9 mouse cellular contexts compared by ENCODE assay signal in the genomic region with DNA sequence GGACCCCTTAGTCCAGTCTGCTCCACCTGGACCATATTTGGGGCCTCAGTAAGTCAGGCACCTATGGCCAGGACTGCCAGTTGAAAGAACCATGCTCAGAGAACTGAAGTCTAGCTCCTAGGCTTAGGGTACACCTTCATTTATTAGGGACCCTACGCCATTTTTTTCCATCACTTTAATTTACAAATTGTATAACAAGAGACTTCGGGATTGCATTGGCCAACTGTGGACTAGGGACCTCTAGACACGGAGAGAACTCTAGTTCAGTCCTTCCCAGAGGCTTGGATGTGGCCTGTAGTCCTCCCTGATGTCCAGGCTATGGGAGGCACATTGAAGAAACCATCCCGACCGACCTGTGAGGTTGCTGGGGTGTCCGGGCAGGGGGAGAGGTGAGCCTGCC. TPM values are rescaled to one million over a fixed set of nuclear protein-coding genes. Genes with fewer than 3 reads are reported as not detected.
DNase-seq lines count a peak whose midpoint lies in the region; ATAC-seq and TF ChIP-seq lines count a peak whose summit lies in the region.
"Had no signal": no experiment of that assay in that cellular context is flagged by ENCODE, and none has a peak within 500 bp of the region (broad histone marks: within the 10 kb centered on the region; RNA-seq: fewer than 3 reads in every experiment).

A gene (minus strand): TSS at position 101 of the 400 bp plus-strand sequence.

- H3K4me2 ChIP-seq in neural tube, embryonic 11.5 days (ENCODE audit: low read depth): peak within 1 kb of the TSS; percentile 67
- peak within 1 kb of the TSS; percentile 85 for H3K4me2 ChIP-seq in limb, embryonic 14.5 days (replicated peaks; ENCODE audit: low read depth, low read length, severe bottlenecking)
- peak within 1 kb of the TSS; percentile 90 for H3K4me2 ChIP-seq in stomach, embryonic 15.5 days

- H3K4me1 ChIP-seq in erythroblast, embryonic 14.5 days (ENCODE audit: control insufficient read depth): peaks cover 9% of the 10 kb centered on the region
- peaks cover 6% of the 10 kb centered on the region; the same call in 1 of the 2 replicates for H3K4me1 ChIP-seq in neural tube, embryonic 11.5 days (ENCODE audit: control insufficient read depth, insufficient read depth, low read length)
- peaks cover 6% of the 10 kb centered on the region; the same call in 1 of the 2 replicates for H3K4me1 ChIP-seq in limb, embryonic 14.5 days (ENCODE audit: control insufficient read depth, insufficient read depth, low read length)
- H3K4me1 ChIP-seq in stomach, embryonic 15.5 days: peaks cover 13% of the 10 kb centered on the region

- TF ChIP-seq POLR2A in limb, embryonic 14.5 days (IDR thresholded peaks at IDR 0.05; ENCODE audit: borderline replicate concordance, extremely low read depth, insufficient read depth, insufficient read length): no peak

- peak within 1 kb of the TSS; percentile 29 for H3K4me3 ChIP-seq in erythroblast, embryonic 14.5 days (replicated peaks)
- peak within 1 kb of the TSS; percentile 33 for H3K4me3 ChIP-seq in neural tube, embryonic 11.5 days (ENCODE audit: low read depth, low read length)
- peak within 1 kb of the TSS; percentile 50 for H3K4me3 ChIP-seq in limb, embryonic 14.5 days (replicated peaks; ENCODE audit: low read length)
- peak within 1 kb of the TSS; percentile 46 for H3K4me3 ChIP-seq in stomach, embryonic 15.5 days (replicated peaks)
- H3K4me3 ChIP-seq: myocyte had no signal

- no peaks in the 10 kb centered on the region for H3K36me3 ChIP-seq in erythroblast, embryonic 14.5 days (ENCODE audit: control insufficient read depth)
- no peaks in the 10 kb centered on the region for H3K36me3 ChIP-seq in neural tube, embryonic 11.5 days (ENCODE audit: control insufficient read depth, insufficient read depth, low read length)
- no peaks in the 10 kb centered on the region for H3K36me3 ChIP-seq in limb, embryonic 14.5 days (ENCODE audit: control insufficient read depth, insufficient read depth, low read length)
- no peaks in the 10 kb centered on the region for H3K36me3 ChIP-seq in stomach, embryonic 15.5 days

- WGBS in neural tube, embryonic 11.5 days: 70% methylated on average over 6 of the region's 6 CpGs
- WGBS in limb, embryonic 14.5 days: 62% methylated on average over 6 of the region's 6 CpGs
- WGBS in stomach, embryonic 15.5 days: 64% methylated on average over 6 of the region's 6 CpGs

- no peak within 1 kb of the TSS for H3K27ac ChIP-seq in neural tube, embryonic 11.5 days (ENCODE audit: low read depth, low read length)
- H3K27ac ChIP-seq in limb, embryonic 14.5 days (replicated peaks; ENCODE audit: low read depth, low read length): no peak within 1 kb of the TSS
- H3K27ac ChIP-seq in stomach, embryonic 15.5 days: no peak within 1 kb of the TSS

- ATAC-seq in erythroblast, adult 5-6 weeks (replicated peaks; ENCODE audit: low FRiP score, poor library complexity, severe bottlenecking): no peak
- no peak for ATAC-seq in neural tube, embryonic 11.5 days (ENCODE audit: insufficient read depth, low FRiP score, low TSS enrichment)
- no peak for ATAC-seq in limb, embryonic 14.5 days (ENCODE audit: low FRiP score, low read depth)
- no peak for ATAC-seq in stomach, embryonic 15.5 days (ENCODE audit: insufficient read depth, low FRiP score, low read depth)

- H3K27me3 ChIP-seq in erythroblast, embryonic 14.5 days (ENCODE audit: control insufficient read depth): peaks cover 47% of the 10 kb centered on the region
- H3K27me3 ChIP-seq in neural tube, embryonic 11.5 days (ENCODE audit: control insufficient read depth, insufficient read depth, low read length): peaks cover 38% of the 10 kb centered on the region
- peaks cover 39% of the 10 kb centered on the region for H3K27me3 ChIP-seq in limb, embryonic 14.5 days (ENCODE audit: control insufficient read depth, insufficient read depth, low read length)
- peaks cover 50% of the 10 kb centered on the region for H3K27me3 ChIP-seq in stomach, embryonic 15.5 days (replicated peaks)

- no peak for DNase-seq in neural tube, embryonic 11.5 days (ENCODE audit: low spot score)
- no peak for DNase-seq in neural tube, embryonic 10.5 days (ENCODE audit: extremely low spot score, low spot score)
- DNase-seq in limb, embryonic 14.5 days (ENCODE audit: low spot score): no peak
- no peak for DNase-seq in urinary bladder, postnatal 10 days (ENCODE audit: low spot score)
- DNase-seq in frontal cortex, postnatal 25 days (ENCODE audit: low spot score in 2 of 2): no peak

- H3K9ac ChIP-seq in neural tube, embryonic 11.5 days (ENCODE audit: low read length): peak within 1 kb of the TSS; percentile 42
- H3K9ac ChIP-seq in limb, embryonic 14.5 days (ENCODE audit: low read depth, low read length, severe bottlenecking): peak within 1 kb of the TSS; percentile 55
- H3K9ac ChIP-seq in stomach, embryonic 15.5 days: no peak within 1 kb of the TSS

- H3K9me3 ChIP-seq in erythroblast, embryonic 14.5 days (ENCODE audit: control insufficient read depth, low read length): no peaks in the 10 kb centered on the region; the same call in 1 of the 2 replicates
- H3K9me3 ChIP-seq in neural tube, embryonic 11.5 days (ENCODE audit: control insufficient read depth, low read length): no peaks in the 10 kb centered on the region
- H3K9me3 ChIP-seq in limb, embryonic 14.5 days (ENCODE audit: control insufficient read depth, low read length): no peaks in the 10 kb centered on the region
- H3K9me3 ChIP-seq in stomach, embryonic 15.5 days: no peaks in the 10 kb centered on the region

RNA-seq across cellular contexts. Expression of the gene that starts here (rescaled TPM):
- polyA plus RNA-seq in erythroblast, embryonic 14.5 days (2012): 0.04 TPM in 1 of 2 replicates, not detected in the other
- total RNA-seq in erythroblast, adult 5-6 weeks (2015; ENCODE audit: low replicate concordance): not detected in 2 replicates
- 1.0 TPM in 1 of 2 replicates, not detected in the other for total RNA-seq in erythroblast, adult 5-6 weeks (2017; ENCODE audit: low replicate concordance)
- not detected in 2 replicates for polyA plus RNA-seq in neural tube, embryonic 11.5 days (2014; fragmentation: Nextera tagmentation; extraction: Ambion mirVana)
- polyA plus RNA-seq in limb, embryonic 14.5 days (2012; rRNA removed): 0.06 and 0.20 TPM in 2 replicates
- 0.23 TPM in 1 of 2 replicates, not detected in the other for polyA plus RNA-seq in limb, embryonic 14.5 days (2014; fragmentation: Nextera tagmentation; extraction: Ambion mirVana)
- 0.13 and 0.21 TPM in 2 replicates for polyA plus RNA-seq in stomach, embryonic 15.5 days (2015; fragmentation: Nextera tagmentation; extraction: Ambion mirVana)
- polyA plus RNA-seq: myocyte had no signal
